Mouse (Mus musculus): ENCODE measurements around the gene Olfr20.

DNA sequence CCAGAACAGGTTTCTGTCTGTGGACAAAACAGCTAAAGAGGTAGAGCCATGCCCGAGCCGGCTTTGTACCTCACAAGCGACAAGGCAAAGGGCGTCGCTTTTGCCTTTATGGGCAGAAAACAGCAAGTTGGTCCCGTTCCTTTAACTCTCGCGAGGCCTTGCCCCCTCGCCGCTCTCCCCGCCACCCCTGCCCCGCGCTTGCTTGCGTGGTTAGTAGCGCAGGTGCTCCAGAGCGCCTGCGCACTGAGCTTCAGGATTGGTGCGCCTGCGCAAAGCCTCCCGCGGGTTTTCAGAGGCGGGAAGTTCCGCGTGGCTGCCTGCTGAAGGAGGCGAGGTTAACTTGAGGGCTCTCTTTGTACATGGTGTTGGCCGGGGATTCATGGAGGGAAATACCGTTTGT lies 21.1 kb upstream of the Olfr20 start, which contains the start of the genes Aspa, Gm49340 and Spata22:
- TF ChIP-seq POLR2A (IDR thresholded peaks at IDR 0.05; ENCODE audit: low read depth, low read length) (no peak), CTCF (IDR thresholded peaks at IDR 0.05; ENCODE audit: extremely low read depth, insufficient read depth, insufficient read length, insufficient replicate concordance) (no peak)
